Mouse (Mus musculus) brain, embryonic 18.5 days (tissue): Measurements from ENCODE around the gene Mrpl33.
"Not testable (repeated sequence)": the region's sequence is repeated elsewhere in the genome, so short reads cannot be mapped to it uniquely, and the experiment has no call there.

Experiments used
- DNase-seq: peaks from one replicate; pipeline ENCODE4 v3.0.0-alpha.2; 2012; ENCODE audit warnings: low read depth, low spot score

Gene Mrpl33

GRCm38 (mm10) chr5:31596481-31597429 is at the start of gene Mrpl33:
TSS of gene Mrpl33 (plus strand) at chr5:31596935.
- no peak for DNase-seq

GRCm38 (mm10) chr5:31559401-31559800 is 37.3 kb upstream of the Mrpl33 start:
- DNase-seq = no peak

GRCm38 (mm10) chr5:31560352-31560751 is 36.4 kb upstream of the Mrpl33 start:
- DNase-seq = no peak

GRCm38 (mm10) chr5:31562036-31562666 is 34.6 kb upstream of the Mrpl33 start:
- no peak for DNase-seq

- peak; percentile 60 for DNase-seq
Measured at GRCm38 (mm10) chr5:31563496-31563895, 33.2 kb upstream of the Mrpl33 start.

GRCm38 (mm10) chr5:31563905-31564304 is 32.8 kb upstream of the Mrpl33 start:
- DNase-seq = no peak

- no peak for DNase-seq
Measured at GRCm38 (mm10) chr5:31564976-31565375, 31.8 kb upstream of the Mrpl33 start.

- no peak for DNase-seq
Measured at GRCm38 (mm10) chr5:31566026-31566425, 30.7 kb upstream of the Mrpl33 start.

GRCm38 (mm10) chr5:31566457-31566856 is 30.3 kb upstream of the Mrpl33 start:
- DNase-seq = no peak

GRCm38 (mm10) chr5:31567951-31568657 is 28.6 kb upstream of the Mrpl33 start:
- DNase-seq = no peak

GRCm38 (mm10) chr5:31571023-31571608 is 25.6 kb upstream of the Mrpl33 start:
- DNase-seq = no peak

GRCm38 (mm10) chr5:31573722-31574121 is 23.0 kb upstream of the Mrpl33 start:
- no peak for DNase-seq

GRCm38 (mm10) chr5:31576539-31576975 is 20.2 kb upstream of the Mrpl33 start:
- no peak for DNase-seq

- DNase-seq = no peak
Measured at GRCm38 (mm10) chr5:31581263-31581662, 15.5 kb upstream of the Mrpl33 start.

- DNase-seq = no peak
Measured at GRCm38 (mm10) chr5:31581932-31582331, 14.8 kb upstream of the Mrpl33 start.

GRCm38 (mm10) chr5:31583261-31583660 is 13.5 kb upstream of the Mrpl33 start:
- no peak for DNase-seq

GRCm38 (mm10) chr5:31585526-31585925 is 11.2 kb upstream of the Mrpl33 start:
- DNase-seq = no peak

- DNase-seq = no peak
Measured at GRCm38 (mm10) chr5:31588016-31588415, 8.7 kb upstream of the Mrpl33 start.

- not testable (repeated sequence) for DNase-seq
Measured at GRCm38 (mm10) chr5:31588672-31589071, 8.1 kb upstream of the Mrpl33 start.

- DNase-seq = no peak
Measured at GRCm38 (mm10) chr5:31589711-31590319, 6.9 kb upstream of the Mrpl33 start.

- no peak for DNase-seq
Measured at GRCm38 (mm10) chr5:31591122-31591521, 5.6 kb upstream of the Mrpl33 start.
